Mouse (Mus musculus): Measurements from ENCODE around the gene Mllt1.

- TF ChIP-seq CHD1 (IDR thresholded peaks at IDR 0.05; ENCODE audit: low read depth, low read length) (no peak), MAX (IDR thresholded peaks at IDR 0.05; ENCODE audit: low read length) (no peak), POLR2A (IDR thresholded peaks at IDR 0.05; ENCODE audit: low read depth, low read length) (no peak), MXI1 (IDR thresholded peaks at IDR 0.05; ENCODE audit: low read depth, low read length) (no peak), POLR2AphosphoS2 (IDR thresholded peaks at IDR 0.05; ENCODE audit: low read depth, low read length) (no peak), CTCF (conservative IDR thresholded peaks at IDR 0.05 in 1 of 2, IDR thresholded peaks at IDR 0.05 in 1 of 2; ENCODE audit: low read depth in 2 of 2, low read length in 2 of 2) (no peak), MAFK (IDR thresholded peaks at IDR 0.05; ENCODE audit: insufficient replicate concordance, low read length) (no peak)
These were observed 65.7 kb downstream of the Mllt1 start for GRCm38 (mm10) chr17:56869481-56869977.
